Mouse (Mus musculus): Measurements from ENCODE around the gene Rbm20. TPM values are rescaled to one million over a fixed set of nuclear protein-coding genes. Genes with fewer than 3 reads are reported as not detected.

Rbm20 gene
- total and polyA plus RNA-seq, 3 experiments: 0.05 to 0.56 (median 0.08) TPM

- in situ Hi-C loops (cut with MboI; ENCODE audit: low pct_ligation_motif_present, low pct_unique_long_range_greater_than_20kb, low sequenced_read_pairs): no loop called here
- Histone ChIP-seq H3K79me2 (replicated peaks; ENCODE audit: control insufficient read depth, extremely low read depth, insufficient read depth, poor library complexity, severe bottlenecking) (no peaks in the 10 kb centered on the region), H3K9ac (ENCODE audit: insufficient read depth, low read depth) (no peak overlapping the region), H3K27ac (ENCODE audit: insufficient read depth, low read depth) (no peak overlapping the region), H3K4me2 (ENCODE audit: insufficient read depth, low read depth, poor library complexity, severe bottlenecking) (no peak overlapping the region; the same call in 1 of the 2 replicates), H3K4me1 (ENCODE audit: control insufficient read depth in 1 of 2, insufficient read depth in 2 of 2) (peaks cover 9 to 11% of the 10 kb centered on the region in 2 experiments), H3K36me3 (replicated peaks in 1 of 2; ENCODE audit: control insufficient read depth in 1 of 2, insufficient read depth in 1 of 2, low read length in 1 of 2) (no peaks in the 10 kb centered on the region), H3K4me3 (replicated peaks in 1 of 3; ENCODE audit: low read depth in 2 of 3, low read length in 2 of 3, poor library complexity in 1 of 3) (no peak overlapping the region), H3K27me3 (replicated peaks) (no peaks in the 10 kb centered on the region), H3K9me3 (replicated peaks; ENCODE audit: low read length) (no peaks in the 10 kb centered on the region)
- dilution Hi-C loops (cut with MboI; ENCODE audit: extremely low pct_ligation_motif_present, extremely low pct_unique_long_range_greater_than_20kb, low sequenced_read_pairs): no loop called here
- peak; percentile 75 for DNase-seq (ENCODE audit: extremely low read depth)
- TF ChIP-seq E2F4 (IDR thresholded peaks at IDR 0.05; ENCODE audit: insufficient replicate concordance, low read depth, low read length): no peak
- peak; percentile 67 for TF ChIP-seq ETS1 (conservative IDR thresholded peaks at IDR 0.05; ENCODE audit: low read depth, low read length)
- TF ChIP-seq JUND (conservative IDR thresholded peaks at IDR 0.05; ENCODE audit: low read depth, low read length): peak; percentile 73
- TF ChIP-seq JUN (IDR thresholded peaks at IDR 0.05; ENCODE audit: insufficient read depth, low read depth, low read length): peak; percentile 69
- TF ChIP-seq GABPA (IDR thresholded peaks at IDR 0.05; ENCODE audit: insufficient replicate concordance, low read depth, low read length): peak; percentile 22; the same call in 1 of the 2 replicates
Measured at GRCm38 (mm10) chr19:53740750-53741380, 63.8 kb downstream of the Rbm20 start.

GRCm38 (mm10) chr19:53741902-53742301 lies 64.8 kb downstream of the Rbm20 start:
- no peak overlapping the region for H3K4me3 ChIP-seq (replicated peaks in 1 of 3; ENCODE audit: low read depth in 2 of 3, low read length in 2 of 3, poor library complexity in 1 of 3)
- peak; percentile 64 for DNase-seq (ENCODE audit: extremely low read depth)
- no peaks in the 10 kb centered on the region for H3K79me2 ChIP-seq (replicated peaks; ENCODE audit: control insufficient read depth, extremely low read depth, insufficient read depth, poor library complexity, severe bottlenecking)
- no peak overlapping the region for H3K9ac ChIP-seq (ENCODE audit: insufficient read depth, low read depth)
- TF ChIP-seq CTCF (conservative IDR thresholded peaks at IDR 0.05 in 1 of 2, IDR thresholded peaks at IDR 0.05 in 1 of 2; ENCODE audit: low read depth in 2 of 2, low read length in 2 of 2) (peak; percentile 24 to 69; a peak in 3 of 4 replicates), SMC3 (IDR thresholded peaks at IDR 0.05; ENCODE audit: low read depth, low read length) (peak; percentile 51), JUN (IDR thresholded peaks at IDR 0.05; ENCODE audit: insufficient read depth, low read depth, low read length) (no peak), GABPA (IDR thresholded peaks at IDR 0.05; ENCODE audit: insufficient replicate concordance, low read depth, low read length) (no peak), TBP (conservative IDR thresholded peaks at IDR 0.05; ENCODE audit: low read depth, low read length) (no peak), RAD21 (IDR thresholded peaks at IDR 0.05; ENCODE audit: low read depth, low read length) (peak; percentile 66)
- no peaks in the 10 kb centered on the region for H3K36me3 ChIP-seq (replicated peaks in 1 of 2; ENCODE audit: control insufficient read depth in 1 of 2, insufficient read depth in 1 of 2, low read length in 1 of 2)
- no peaks in the 10 kb centered on the region for H3K27me3 ChIP-seq (replicated peaks)
- in situ Hi-C loops (cut with MboI; ENCODE audit: low pct_ligation_motif_present, low pct_unique_long_range_greater_than_20kb, low sequenced_read_pairs): no loop called here
- H3K4me2 ChIP-seq (ENCODE audit: insufficient read depth, low read depth, poor library complexity, severe bottlenecking): no peak overlapping the region
- no peaks in the 10 kb centered on the region for H3K9me3 ChIP-seq (replicated peaks; ENCODE audit: low read length)
- H3K4me1 ChIP-seq (ENCODE audit: control insufficient read depth in 1 of 2, insufficient read depth in 2 of 2): peaks cover 9 to 11% of the 10 kb centered on the region in 2 experiments
- no peak overlapping the region for H3K27ac ChIP-seq (ENCODE audit: insufficient read depth, low read depth)
- dilution Hi-C loops (cut with MboI; ENCODE audit: extremely low pct_ligation_motif_present, extremely low pct_unique_long_range_greater_than_20kb, low sequenced_read_pairs): no loop called here

GRCm38 (mm10) chr19:53745354-53745753 lies 68.2 kb downstream of the Rbm20 start:
- in situ Hi-C loops (cut with MboI; ENCODE audit: low pct_ligation_motif_present, low pct_unique_long_range_greater_than_20kb, low sequenced_read_pairs) (no loop called here), dilution Hi-C loops (cut with MboI; ENCODE audit: extremely low pct_ligation_motif_present, extremely low pct_unique_long_range_greater_than_20kb, low sequenced_read_pairs) (no loop called here)
- no peak for DNase-seq (ENCODE audit: extremely low read depth)
- Histone ChIP-seq H3K4me2 (ENCODE audit: insufficient read depth, low read depth, poor library complexity, severe bottlenecking) (no peak overlapping the region), H3K4me3 (replicated peaks in 1 of 3; ENCODE audit: low read depth in 2 of 3, low read length in 2 of 3, poor library complexity in 1 of 3) (no peak overlapping the region), H3K9me3 (replicated peaks; ENCODE audit: low read length) (peaks cover 2% of the 10 kb centered on the region), H3K79me2 (replicated peaks; ENCODE audit: control insufficient read depth, extremely low read depth, insufficient read depth, poor library complexity, severe bottlenecking) (no peaks in the 10 kb centered on the region), H3K36me3 (replicated peaks in 1 of 2; ENCODE audit: control insufficient read depth in 1 of 2, insufficient read depth in 1 of 2, low read length in 1 of 2) (no peaks in the 10 kb centered on the region), H3K4me1 (ENCODE audit: control insufficient read depth in 1 of 2, insufficient read depth in 2 of 2) (peaks cover 9 to 11% of the 10 kb centered on the region in 2 experiments), H3K9ac (ENCODE audit: insufficient read depth, low read depth) (no peak overlapping the region), H3K27me3 (replicated peaks) (no peaks in the 10 kb centered on the region), H3K27ac (ENCODE audit: insufficient read depth, low read depth) (no peak overlapping the region)
- TF ChIP-seq MXI1 (IDR thresholded peaks at IDR 0.05; ENCODE audit: low read depth, low read length) (no peak), CTCF (conservative IDR thresholded peaks at IDR 0.05 in 1 of 2, IDR thresholded peaks at IDR 0.05 in 1 of 2; ENCODE audit: low read depth in 2 of 2, low read length in 2 of 2) (no peak), PAX5 (IDR thresholded peaks at IDR 0.05; ENCODE audit: low read length) (no peak), NELFE (IDR thresholded peaks at IDR 0.05; ENCODE audit: low read depth, low read length) (no peak), HCFC1 (IDR thresholded peaks at IDR 0.05; ENCODE audit: low read depth, low read length) (no peak), POLR2A (IDR thresholded peaks at IDR 0.05; ENCODE audit: low read depth, low read length) (no peak), RAD21 (IDR thresholded peaks at IDR 0.05; ENCODE audit: low read depth, low read length) (no peak), GABPA (IDR thresholded peaks at IDR 0.05; ENCODE audit: insufficient replicate concordance, low read depth, low read length) (no peak), ZNF384 (IDR thresholded peaks at IDR 0.05; ENCODE audit: low read depth, low read length) (no peak), IRF4 (IDR thresholded peaks at IDR 0.05; ENCODE audit: low read depth, low read length) (no peak), USF1 (IDR thresholded peaks at IDR 0.05; ENCODE audit: low read depth, low read length) (no peak), POLR2AphosphoS2 (IDR thresholded peaks at IDR 0.05; ENCODE audit: low read depth, low read length) (no peak), SMC3 (IDR thresholded peaks at IDR 0.05; ENCODE audit: low read depth, low read length) (no peak), TCF12 (IDR thresholded peaks at IDR 0.05; ENCODE audit: low read depth, low read length) (no peak), ETS1 (conservative IDR thresholded peaks at IDR 0.05; ENCODE audit: low read depth, low read length) (no peak), TBP (conservative IDR thresholded peaks at IDR 0.05; ENCODE audit: low read depth, low read length) (no peak), UBTF (IDR thresholded peaks at IDR 0.05; ENCODE audit: low read depth, low read length) (no peak), MAZ (IDR thresholded peaks at IDR 0.05; ENCODE audit: low read depth, low read length) (no peak)

Measured in CH12.LX (cell line).